ENCODE assay signal across 19 mouse cellular contexts in the genomic region with DNA sequence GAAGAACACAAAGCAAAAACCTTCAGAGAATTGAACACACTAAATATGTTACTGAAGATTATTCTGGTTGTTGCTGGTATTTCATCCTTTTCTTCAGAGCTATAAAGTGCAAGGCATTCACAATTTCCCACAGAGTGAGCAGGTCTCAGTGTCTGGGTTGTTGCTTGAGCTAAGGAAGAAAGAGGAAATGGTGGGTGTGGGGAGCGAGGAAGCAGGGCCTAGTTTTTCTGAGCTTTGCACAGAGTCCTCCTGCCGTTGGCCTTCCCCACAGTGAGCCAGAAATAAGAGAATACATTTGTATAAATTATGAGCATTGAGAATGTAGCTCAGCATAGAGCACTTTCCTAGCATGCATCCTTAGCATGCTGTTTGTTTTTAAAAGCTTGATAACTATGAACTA.
DNase-seq lines count a peak whose midpoint lies in the region; ATAC-seq and TF ChIP-seq lines count a peak whose summit lies in the region.
"Had no signal": no experiment of that assay in that cellular context is flagged by ENCODE, and none has a peak within 500 bp of the region (broad histone marks: within the 10 kb centered on the region; RNA-seq: fewer than 3 reads in every experiment).

No protein-coding gene starts in this region.

- no peak overlapping the region for H3K9ac ChIP-seq in liver, postnatal 0 days (replicated peaks)
- no peak overlapping the region for H3K9ac ChIP-seq in liver, embryonic 11.5 days (ENCODE audit: low read depth, low read length)
- H3K9ac ChIP-seq: embryonic facial prominence, embryonic 13.5 days; forebrain, embryonic 13.5 days; hindbrain, embryonic 12.5 days; lung, embryonic 15.5 days; midbrain, embryonic 13.5 days; neural tube, embryonic 12.5 days had no signal

- H3K27ac ChIP-seq in liver, postnatal 0 days (ENCODE audit: low read depth): peak overlapping the region; percentile 29; the same call in 1 of the 2 replicates
- H3K27ac ChIP-seq in liver, embryonic 11.5 days (ENCODE audit: low read depth, low read length): no peak overlapping the region
- H3K27ac ChIP-seq in bone marrow macrophage, adult 2 months (ENCODE audit: insufficient read depth, low read depth, low read length): peak overlapping the region; percentile 58
- H3K27ac ChIP-seq: embryonic facial prominence, embryonic 13.5 days; forebrain, embryonic 13.5 days; hindbrain, embryonic 12.5 days; lung, embryonic 15.5 days; midbrain, embryonic 13.5 days; neural tube, embryonic 12.5 days had no signal

- 35% methylated on average over 2 of the region's 2 CpGs for WGBS in liver, postnatal 0 days (ENCODE audit: insufficient replicate concordance)
- WGBS in liver, embryonic 11.5 days: 50% methylated on average over 2 of the region's 2 CpGs

- no peak for DNase-seq in frontal cortex, postnatal 25 days (ENCODE audit: low spot score in 2 of 2)
- DNase-seq in liver, postnatal 0 days: no peak
- DNase-seq in liver, embryonic 11.5 days (ENCODE audit: low spot score): no peak
- no peak for DNase-seq in testis, postnatal 14 days (ENCODE audit: low spot score)
- DNase-seq in urinary bladder, postnatal 10 days (ENCODE audit: low spot score): no peak
- DNase-seq: cerebellum, postnatal 14 days; kidney, adult 11 months; kidney, postnatal 36 days; retina, postnatal 1 day had no signal

- peaks cover 34% of the 10 kb centered on the region for H3K4me1 ChIP-seq in liver, postnatal 0 days (ENCODE audit: insufficient read depth)
- no peaks in the 10 kb centered on the region; the same call in 1 of the 2 replicates for H3K4me1 ChIP-seq in liver, embryonic 11.5 days (replicated peaks; ENCODE audit: control insufficient read depth, insufficient read depth, low read length)
- peaks cover 52% of the 10 kb centered on the region for H3K4me1 ChIP-seq in bone marrow macrophage, adult 2 months (ENCODE audit: control insufficient read depth, insufficient read depth, low read length)

- ATAC-seq in frontal cortex, adult (ENCODE audit: low TSS enrichment): peak; percentile 81
- ATAC-seq in liver, postnatal 0 days: no peak
- ATAC-seq in liver, embryonic 11.5 days (replicated peaks; ENCODE audit: low FRiP score): no peak
- peak; percentile 26; the same call in 1 of the 2 replicates for ATAC-seq in megakaryocyte progenitor cell, adult 5-6 weeks (replicated peaks; ENCODE audit: poor library complexity)
- ATAC-seq: forebrain, embryonic 13.5 days; midbrain, embryonic 13.5 days had no signal

- no peak overlapping the region for H3K4me2 ChIP-seq in liver, postnatal 0 days (ENCODE audit: low read depth, low read length)
- H3K4me2 ChIP-seq in liver, embryonic 11.5 days: no peak overlapping the region
- H3K4me2 ChIP-seq: embryonic facial prominence, embryonic 13.5 days; forebrain, embryonic 13.5 days; hindbrain, embryonic 12.5 days; lung, embryonic 15.5 days; midbrain, embryonic 13.5 days; neural tube, embryonic 12.5 days had no signal

- TF ChIP-seq CTCF in liver, postnatal 0 days (IDR thresholded peaks at IDR 0.05; ENCODE audit: low read depth): no peak
- TF ChIP-seq CTCF in bone marrow macrophage, adult 2 months (IDR thresholded peaks at IDR 0.05; ENCODE audit: low read depth, low read length): no peak

- TF ChIP-seq POLR2A in bone marrow macrophage, adult 2 months (IDR thresholded peaks at IDR 0.05; ENCODE audit: borderline replicate concordance, low read depth, low read length): no peak

- H3K4me3 ChIP-seq in liver, postnatal 0 days (ENCODE audit: low read depth, low read length): no peak overlapping the region
- H3K4me3 ChIP-seq in liver, embryonic 11.5 days (ENCODE audit: low read depth, low read length): no peak overlapping the region
- H3K4me3 ChIP-seq in bone marrow macrophage, adult 2 months (ENCODE audit: insufficient read depth, low read length): no peak overlapping the region
- H3K4me3 ChIP-seq: embryonic facial prominence, embryonic 13.5 days; forebrain, embryonic 13.5 days; hindbrain, embryonic 12.5 days; lung, embryonic 15.5 days; midbrain, embryonic 13.5 days; neural tube, embryonic 12.5 days had no signal

- no peaks in the 10 kb centered on the region for H3K27me3 ChIP-seq in liver, postnatal 0 days (ENCODE audit: insufficient read depth, low read length)
- H3K27me3 ChIP-seq in liver, embryonic 11.5 days (replicated peaks; ENCODE audit: control insufficient read depth, insufficient read depth, low read length): no peaks in the 10 kb centered on the region
- H3K27me3 ChIP-seq: embryonic facial prominence, embryonic 13.5 days; forebrain, embryonic 13.5 days; hindbrain, embryonic 12.5 days; lung, embryonic 15.5 days; midbrain, embryonic 13.5 days; neural tube, embryonic 12.5 days had no signal

- no peak for TF ChIP-seq EP300 in liver, postnatal 0 days (IDR thresholded peaks at IDR 0.05; ENCODE audit: low read depth)

- no peaks in the 10 kb centered on the region for H3K36me3 ChIP-seq in liver, postnatal 0 days (replicated peaks; ENCODE audit: insufficient read depth, low read length)
- H3K36me3 ChIP-seq in liver, embryonic 11.5 days (ENCODE audit: control insufficient read depth, insufficient read depth, low read length): no peaks in the 10 kb centered on the region
- H3K36me3 ChIP-seq: embryonic facial prominence, embryonic 13.5 days; G1E; hindbrain, embryonic 12.5 days; lung, embryonic 15.5 days; midbrain, embryonic 13.5 days; neural tube, embryonic 12.5 days had no signal

- no peaks in the 10 kb centered on the region for H3K9me3 ChIP-seq in liver, postnatal 0 days (ENCODE audit: low read length)
- no peaks in the 10 kb centered on the region for H3K9me3 ChIP-seq in liver, embryonic 11.5 days (ENCODE audit: control insufficient read depth, low read length)
- H3K9me3 ChIP-seq: embryonic facial prominence, embryonic 13.5 days; forebrain, embryonic 13.5 days; G1E; hindbrain, embryonic 12.5 days; lung, embryonic 15.5 days; midbrain, embryonic 13.5 days; neural tube, embryonic 12.5 days had no signal

Comparison
In these comparisons a context has a peak if more than half of its experiments do, and no peak if none do; other contexts are left out.
1. ATAC-seq: peak in frontal cortex, adult (single experiment) and megakaryocyte progenitor cell, adult 5-6 weeks (single experiment); none in liver, postnatal 0 days (single experiment) and liver, embryonic 11.5 days (single experiment).